Mouse (Mus musculus) intestine, embryonic 14.5 days (tissue): Measurements from ENCODE around the gene Odf3l2. TPM values are rescaled to one million over a fixed set of nuclear protein-coding genes. Genes with fewer than 3 reads are reported as not detected.

Source experiments
- ATAC-seq: fragments of 200-750 bp; cut with Nextera tagmentation; replicated peaks from 2 replicates; pipeline ENCODE4 v1.8.0; 2017; ENCODE audit warnings: low read depth, moderate number of reproducible peaks, moderate TSS enrichment, moderate library complexity; ENCODE audit not compliant: low FRiP score, low TSS enrichment
- DNase-seq: peaks from one replicate; pipeline ENCODE4 v3.0.0-alpha.2; 2018; ENCODE audit warnings: low spot score
- H3K27ac ChIP-seq: fragments of 300-500 bp; sonication (generic); 2 replicates; pipeline ENCODE4 v1.5.1; 2014; ENCODE audit warnings: low read depth, mild to moderate bottlenecking, control low read depth
- H3K27me3 ChIP-seq: fragments of 300-500 bp; sonication (generic); replicated peaks from 2 replicates; pipeline ENCODE4 v1.6.1; 2014; ENCODE audit warnings: low read length, control low read depth; ENCODE audit not compliant: control insufficient read depth, insufficient read depth
- H3K36me3 ChIP-seq: fragments of 300-500 bp; sonication (generic); 2 replicates; pipeline ENCODE4 v1.6.1; 2014; ENCODE audit warnings: low read length, control low read depth; ENCODE audit not compliant: control insufficient read depth, insufficient read depth
- H3K4me1 ChIP-seq: fragments of 300-500 bp; sonication (generic); replicated peaks from 2 replicates; pipeline ENCODE4 v1.6.1; 2014; ENCODE audit warnings: low read length, control low read depth, mixed read lengths; ENCODE audit not compliant: control insufficient read depth, insufficient read depth
- H3K4me2 ChIP-seq: fragments of 300-500 bp; sonication (generic); 2 replicates; pipeline ENCODE4 v1.6.1; 2014; ENCODE audit warnings: low read length
- H3K4me3 ChIP-seq: fragments of 300-500 bp; sonication (generic); 2 replicates; pipeline ENCODE4 v1.5.1; 2014; ENCODE audit warnings: low read depth, low read length, control low read depth, mixed read lengths
- H3K9ac ChIP-seq: fragments of 300-500 bp; sonication (generic); 2 replicates; pipeline ENCODE4 v1.6.1; 2014; ENCODE audit warnings: mild to moderate bottlenecking, low read length
- H3K9me3 ChIP-seq: fragments of 300-500 bp; sonication (generic); 2 replicates; pipeline ENCODE4 v1.6.1; 2016; ENCODE audit warnings: low read length, control low read depth; ENCODE audit not compliant: control insufficient read depth
- WGBS: fragments of 180-500 bp; shearing (Covaris S2); extraction: QIAGEN DNeasy Blood & Tissue Kit; methylation state at CpG from one replicate; pipeline ENCODE4 v1.1.7; 2014; 5-methylcytosine and 5-hydroxymethylcytosine counted together
- polyA plus RNA-seq: library from polyadenylated mRNA; unstranded; fragments of >200 nt; fragmentation: Nextera tagmentation; extraction: Ambion mirVana; gene quantifications from 2 replicates; pipeline ENCODE4 v1.2.1, GENCODE M21; 2014

Odf3l2 gene
- polyA plus RNA-seq, 1 experiment from 2014 or later, result not detected

DNA sequence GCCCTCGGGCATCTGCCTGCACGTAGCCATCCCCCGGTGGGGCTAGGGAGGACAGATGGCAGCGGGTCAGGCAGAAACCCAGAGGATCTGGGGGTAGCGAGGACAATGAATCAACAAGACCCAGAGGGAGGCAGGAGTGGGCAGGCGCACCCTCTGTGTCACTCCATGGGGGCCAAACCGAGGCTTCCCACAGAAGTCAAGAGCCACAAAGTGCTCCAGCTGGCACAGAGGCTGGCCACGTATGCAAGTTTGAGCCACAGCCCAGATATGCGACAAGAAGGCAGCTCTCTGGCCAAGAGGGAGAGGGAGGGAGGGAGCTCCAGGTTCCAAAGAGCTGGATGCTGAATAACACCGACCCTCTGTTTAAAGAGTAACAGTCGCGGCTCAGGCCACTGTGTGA lies 21.6 kb downstream of the Odf3l2 start:
- H3K27me3 ChIP-seq, result no peaks in the 10 kb centered on the region
- H3K9me3 ChIP-seq, result no peaks in the 10 kb centered on the region
- H3K4me1 ChIP-seq, result no peaks in the 10 kb centered on the region
- ATAC-seq (no peak), DNase-seq (no peak)
- 80% methylated on average over 12 of the region's 12 CpGs for WGBS
- no peak overlapping the region for H3K27ac ChIP-seq
- no peak overlapping the region for H3K9ac ChIP-seq
- H3K4me2 ChIP-seq, result no peak overlapping the region
- no peak overlapping the region for H3K4me3 ChIP-seq
- no peaks in the 10 kb centered on the region for H3K36me3 ChIP-seq

DNA sequence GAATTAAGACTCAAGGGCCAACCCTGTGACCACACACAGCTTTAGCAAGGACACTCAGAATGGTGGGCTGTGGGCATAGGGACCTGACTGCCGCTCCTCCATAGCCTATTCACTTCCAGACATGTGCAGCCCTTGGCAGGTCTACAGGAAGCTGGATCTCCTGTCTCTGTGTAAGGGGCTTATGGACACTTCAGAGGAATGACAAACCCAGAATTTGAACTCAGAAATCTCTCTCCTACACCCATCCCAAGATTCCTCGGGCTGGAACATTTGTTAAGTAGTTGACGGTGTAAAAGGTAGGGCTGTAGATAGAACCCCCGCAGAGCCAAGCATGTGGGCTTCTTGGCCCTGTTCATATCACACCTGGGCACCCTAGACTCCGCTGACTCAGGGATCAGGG lies 29.2 kb downstream of the Odf3l2 start:
- H3K4me2 ChIP-seq, result no peak overlapping the region
- H3K36me3 ChIP-seq, result no peaks in the 10 kb centered on the region
- peaks cover 22% of the 10 kb centered on the region for H3K27me3 ChIP-seq
- no peaks in the 10 kb centered on the region for H3K9me3 ChIP-seq
- peaks cover 5% of the 10 kb centered on the region; the same call in 1 of the 2 replicates for H3K4me1 ChIP-seq
- H3K9ac ChIP-seq, result no peak overlapping the region
- DNase-seq (no peak), ATAC-seq (no peak)
- WGBS, result 90% methylated on average over 5 of the region's 5 CpGs
- no peak overlapping the region for H3K4me3 ChIP-seq
- H3K27ac ChIP-seq, result no peak overlapping the region

DNA sequence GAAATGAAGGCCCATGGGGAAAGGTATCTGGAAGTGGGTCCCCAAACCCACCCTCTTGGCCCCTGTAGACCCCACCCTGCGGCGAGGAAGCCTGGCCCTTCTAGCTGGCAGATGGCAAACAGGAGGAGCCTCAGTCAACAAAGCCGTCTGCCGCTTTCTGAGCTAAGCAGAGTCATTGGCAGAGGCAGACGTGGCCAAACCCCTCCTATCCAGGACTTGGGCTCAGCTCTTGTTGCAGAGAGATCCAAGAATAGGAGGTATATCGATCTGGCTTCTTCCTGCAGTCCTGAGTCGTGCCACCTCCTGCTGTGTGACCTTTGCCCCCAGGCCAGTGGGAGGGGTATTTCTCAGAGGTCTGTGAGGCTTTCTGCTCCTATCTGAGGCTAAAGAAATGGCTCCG lies 29.7 kb downstream of the Odf3l2 start:
- peaks cover 5% of the 10 kb centered on the region; the same call in 1 of the 2 replicates for H3K4me1 ChIP-seq
- 12% methylated on average over 8 of the region's 8 CpGs for WGBS
- no peak overlapping the region for H3K4me3 ChIP-seq
- H3K9me3 ChIP-seq, result no peaks in the 10 kb centered on the region
- no peak overlapping the region for H3K9ac ChIP-seq
- peaks cover 25% of the 10 kb centered on the region for H3K27me3 ChIP-seq
- H3K36me3 ChIP-seq, result no peaks in the 10 kb centered on the region
- ATAC-seq, result no peak
- no peak for DNase-seq
- no peak overlapping the region for H3K27ac ChIP-seq
- no peak overlapping the region for H3K4me2 ChIP-seq

DNA sequence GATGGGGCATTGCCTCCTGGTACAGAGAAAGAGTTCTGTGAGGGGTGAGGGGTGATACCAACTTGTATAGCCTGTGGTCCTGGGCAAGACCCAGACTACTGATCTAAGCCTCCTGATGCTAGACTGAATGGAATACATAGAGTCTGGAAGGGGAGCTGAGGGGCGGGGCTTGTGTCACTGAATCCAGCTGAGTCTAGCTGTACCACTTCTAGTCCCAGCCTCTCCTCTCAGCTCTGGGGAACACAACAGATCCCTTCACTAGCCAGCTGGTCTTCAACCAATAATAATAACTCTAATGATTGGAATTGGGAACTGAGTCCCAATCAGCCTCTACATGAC lies 31.3 kb downstream of the Odf3l2 start:
- Histone ChIP-seq H3K4me2 (peak overlapping the region; percentile 96), H3K4me1 (peaks cover 5% of the 10 kb centered on the region; the same call in 1 of the 2 replicates), H3K27me3 (peaks cover 25% of the 10 kb centered on the region), H3K9ac (no peak overlapping the region), H3K27ac (no peak overlapping the region), H3K9me3 (no peaks in the 10 kb centered on the region), H3K4me3 (peak overlapping the region; percentile 49; the same call in 1 of the 2 replicates), H3K36me3 (no peaks in the 10 kb centered on the region)
- no peak for DNase-seq
- peak; percentile 57 for ATAC-seq
- 73% methylated on average over 1 of the region's 1 CpGs for WGBS

DNA sequence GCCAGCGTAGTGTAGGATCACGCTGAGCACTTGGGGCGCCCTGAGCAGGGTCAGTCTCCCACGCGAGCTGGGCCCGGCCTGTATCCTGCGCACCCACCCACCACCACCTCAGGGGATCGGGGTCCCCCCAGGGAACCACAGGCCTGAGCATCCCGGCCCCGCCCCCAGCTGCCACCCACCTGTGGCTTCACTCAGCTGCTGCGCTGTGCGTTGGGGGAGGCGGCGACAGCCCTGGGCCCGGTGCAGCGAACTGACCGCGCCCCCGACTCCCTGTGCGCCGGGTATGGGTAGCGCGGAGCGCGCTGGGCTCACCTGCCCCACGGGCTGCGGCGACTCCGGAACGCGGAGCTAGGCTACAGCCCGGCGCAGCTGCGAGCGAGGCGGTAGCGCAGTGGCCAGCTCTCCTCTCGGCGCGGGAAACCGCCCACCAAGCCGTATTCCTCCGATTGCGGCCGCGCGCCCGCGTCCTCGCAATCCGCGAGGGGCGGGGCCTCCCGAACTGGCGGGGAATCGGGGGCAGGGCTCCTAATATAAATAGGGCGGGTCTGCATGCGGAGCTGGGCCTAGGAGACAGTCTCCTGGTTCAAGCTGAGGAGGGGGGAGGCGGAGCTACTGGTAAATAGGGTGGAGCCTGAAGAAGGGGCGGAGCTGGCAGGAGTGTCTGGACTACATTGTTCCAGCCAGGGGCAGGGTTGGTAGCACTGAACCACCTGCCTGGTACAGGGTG lies 31.8 kb downstream of the Odf3l2 start, which contains the start of gene C2cd4c:
Gene C2cd4c (minus strand): TSS at position 448 of the 727 bp plus-strand sequence.
- H3K36me3 ChIP-seq, result no peaks in the 10 kb centered on the region
- DNase-seq (peak; percentile 90), ATAC-seq (peak; percentile 83)

DNA sequence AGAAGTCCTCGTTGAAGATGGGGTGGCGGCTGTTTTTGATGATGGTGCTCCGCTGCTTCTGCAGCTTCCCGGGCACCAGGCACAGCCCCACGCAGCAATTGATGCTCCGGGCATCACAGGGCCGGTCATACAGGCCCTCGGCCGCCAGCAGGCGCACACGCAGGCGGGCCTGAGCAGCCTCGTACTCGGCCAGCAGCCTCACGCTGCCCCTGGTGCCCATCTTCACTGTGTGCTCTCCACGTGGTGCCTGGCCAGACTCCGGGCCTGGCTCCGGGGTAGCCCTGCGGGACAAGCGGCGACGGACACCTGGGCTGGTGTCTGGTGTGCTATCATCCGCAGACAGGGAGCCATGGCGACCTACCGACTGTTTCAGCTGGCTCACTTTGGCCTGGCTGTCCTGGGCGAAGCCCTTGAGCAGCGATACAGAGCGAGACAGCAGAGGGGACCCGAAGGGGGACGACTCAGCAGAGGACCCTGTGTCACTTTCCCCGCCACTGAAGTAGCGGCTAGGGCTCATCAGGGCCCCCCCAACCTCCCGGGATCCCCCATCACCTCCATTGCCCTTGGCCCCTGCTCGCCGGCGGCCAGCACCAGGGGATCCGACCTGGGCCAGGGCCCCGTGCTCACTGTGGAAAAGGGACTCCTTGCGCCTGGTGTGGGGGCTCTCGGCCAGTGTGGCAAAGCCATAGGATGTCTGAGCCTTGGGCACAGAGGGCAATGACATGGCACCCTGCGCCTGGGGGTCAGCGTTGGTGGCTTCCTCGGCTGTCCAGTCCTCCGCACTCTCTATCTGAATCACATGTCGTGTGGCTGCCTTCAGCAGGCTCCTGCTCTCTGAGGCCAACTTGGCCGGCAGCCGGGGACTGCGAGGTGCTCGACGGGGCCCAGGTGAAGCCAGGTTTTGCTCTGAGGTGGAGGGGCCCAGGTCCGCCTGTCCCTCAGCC lies 33.1 kb downstream of the Odf3l2 start:
- Histone ChIP-seq H3K27me3 (peaks cover 25% of the 10 kb centered on the region), H3K36me3 (no peaks in the 10 kb centered on the region), H3K27ac (no peak overlapping the region), H3K9ac (no peak overlapping the region), H3K4me3 (no peak overlapping the region), H3K4me2 (peak overlapping the region; percentile 22; the same call in 1 of the 2 replicates), H3K4me1 (peaks cover 5% of the 10 kb centered on the region; the same call in 1 of the 2 replicates), H3K9me3 (no peaks in the 10 kb centered on the region)
- DNase-seq (peak; percentile 57), ATAC-seq (no peak)
- WGBS, result 13% methylated on average over 51 of the region's 51 CpGs

More for the DNA sequence above, 31.8 kb downstream of the Odf3l2 start, which contains the start of gene C2cd4c:
- Histone ChIP-seq H3K27ac (no peak within 1 kb of the TSS), H3K9ac (peak within 1 kb of the TSS; percentile 48; the same call in 1 of the 2 replicates), H3K27me3 (peaks cover 25% of the 10 kb centered on the region), H3K4me2 (peak within 1 kb of the TSS; percentile 96), H3K4me3 (peak within 1 kb of the TSS; percentile 49), H3K4me1 (peaks cover 5% of the 10 kb centered on the region; the same call in 1 of the 2 replicates), H3K9me3 (no peaks in the 10 kb centered on the region)
- WGBS, result 1% methylated on average over 60 of the region's 60 CpGs

DNA sequence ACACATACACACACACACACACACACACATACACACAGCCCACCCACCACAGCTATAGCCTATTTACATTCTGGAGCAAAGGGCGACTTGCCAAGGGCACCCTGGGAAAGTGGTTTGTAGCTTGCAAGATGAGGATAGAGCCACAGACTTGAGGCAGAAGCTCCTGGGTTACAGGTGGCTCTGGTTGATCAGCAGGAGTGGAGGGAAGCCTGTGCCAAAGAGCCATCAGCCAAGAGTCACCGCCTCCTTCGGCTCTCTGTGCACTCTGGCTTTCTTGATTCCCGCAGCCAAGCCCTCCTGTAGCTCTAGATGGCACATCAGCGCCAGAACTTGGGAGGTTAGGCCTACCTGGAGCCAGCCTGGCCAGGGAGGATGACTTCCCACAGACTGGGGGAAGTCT lies 34.2 kb downstream of the Odf3l2 start:
- WGBS, result 38% methylated on average over 5 of the region's 5 CpGs
- peaks cover 5% of the 10 kb centered on the region; the same call in 1 of the 2 replicates for H3K4me1 ChIP-seq
- ATAC-seq (no peak), DNase-seq (no peak)
- no peak overlapping the region for H3K4me2 ChIP-seq
- no peak overlapping the region for H3K27ac ChIP-seq
- H3K36me3 ChIP-seq, result no peaks in the 10 kb centered on the region
- no peaks in the 10 kb centered on the region for H3K9me3 ChIP-seq
- no peak overlapping the region for H3K4me3 ChIP-seq
- H3K9ac ChIP-seq, result no peak overlapping the region
- peaks cover 25% of the 10 kb centered on the region for H3K27me3 ChIP-seq

DNA sequence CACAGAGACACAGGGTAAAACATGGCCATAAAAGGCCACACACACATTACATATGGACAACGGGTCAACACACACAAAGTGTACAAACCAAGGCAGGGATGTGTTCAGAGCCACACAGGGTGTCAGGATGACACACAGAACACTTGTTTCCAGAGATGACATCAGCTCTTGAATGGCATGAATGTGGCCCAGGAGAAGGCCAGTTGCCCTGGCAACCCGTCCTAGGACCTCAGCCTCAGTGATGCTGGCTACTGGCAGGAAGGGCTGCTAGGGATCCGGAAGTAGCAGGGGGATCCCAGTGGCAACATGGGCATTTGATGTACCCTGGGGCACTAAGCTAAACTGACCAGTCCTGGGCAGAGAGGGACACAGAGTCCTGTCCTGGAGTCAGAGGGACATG lies 36.3 kb downstream of the Odf3l2 start:
- peaks cover 25% of the 10 kb centered on the region for H3K27me3 ChIP-seq
- H3K36me3 ChIP-seq, result no peaks in the 10 kb centered on the region
- DNase-seq (no peak), ATAC-seq (no peak)
- WGBS, result 78% methylated on average over 3 of the region's 3 CpGs
- no peak overlapping the region for H3K27ac ChIP-seq
- H3K4me2 ChIP-seq, result no peak overlapping the region
- no peaks in the 10 kb centered on the region for H3K9me3 ChIP-seq
- no peak overlapping the region for H3K4me3 ChIP-seq
- peaks cover 5% of the 10 kb centered on the region; the same call in 1 of the 2 replicates for H3K4me1 ChIP-seq
- H3K9ac ChIP-seq, result no peak overlapping the region
